Mouse (Mus musculus): ENCODE measurements around the gene Tcte3.
A peak's percentile ranks its signal among the peaks of the same experiment; 100 is the strongest.
"Not testable (repeated sequence)": the region's sequence is repeated elsewhere in the genome, so short reads cannot be mapped to it uniquely, and the experiment has no call there.

The Tcte3 gene

DNA sequence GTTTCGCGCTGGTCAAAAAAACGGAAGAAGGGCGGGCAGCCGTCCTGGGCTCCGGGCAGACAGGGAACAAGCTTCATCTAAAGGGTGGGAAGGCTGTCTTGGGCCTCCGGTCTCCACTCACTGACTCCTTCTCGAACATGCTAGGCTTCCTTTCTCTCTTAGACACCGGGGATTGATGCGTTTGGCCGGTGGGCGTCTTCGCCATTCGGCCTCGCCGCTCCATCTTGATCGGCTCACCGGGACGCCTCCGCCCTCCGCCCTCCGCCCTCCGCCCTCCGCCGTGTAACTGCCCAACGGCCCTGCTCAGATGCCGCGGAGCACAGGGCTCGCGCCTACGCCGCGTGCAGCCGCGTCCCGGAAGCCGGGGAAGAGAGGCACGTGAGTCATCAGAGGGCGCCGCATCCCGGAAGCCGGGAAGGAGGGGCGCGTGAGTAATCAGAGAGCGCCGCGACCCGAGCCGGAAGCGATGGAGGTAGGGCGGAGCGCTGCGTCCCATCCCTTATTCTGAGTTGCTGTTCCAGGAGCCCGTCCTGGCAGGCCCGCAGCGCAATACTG, at the start of gene Tcte3, which contains the start of the genes Ermard and Gm3448:
TSS of gene Tcte3 (minus strand) at position 314 of the 555 bp plus-strand sequence.
TSS of gene Ermard (plus strand) at position 34 of the 555 bp plus-strand sequence.
TSS of gene Gm3448 (minus strand) at position 363 of the 555 bp plus-strand sequence.
- peak; percentile 50 to 54 for DNase-seq (ENCODE audit: low spot score in 2 of 2)

DNA sequence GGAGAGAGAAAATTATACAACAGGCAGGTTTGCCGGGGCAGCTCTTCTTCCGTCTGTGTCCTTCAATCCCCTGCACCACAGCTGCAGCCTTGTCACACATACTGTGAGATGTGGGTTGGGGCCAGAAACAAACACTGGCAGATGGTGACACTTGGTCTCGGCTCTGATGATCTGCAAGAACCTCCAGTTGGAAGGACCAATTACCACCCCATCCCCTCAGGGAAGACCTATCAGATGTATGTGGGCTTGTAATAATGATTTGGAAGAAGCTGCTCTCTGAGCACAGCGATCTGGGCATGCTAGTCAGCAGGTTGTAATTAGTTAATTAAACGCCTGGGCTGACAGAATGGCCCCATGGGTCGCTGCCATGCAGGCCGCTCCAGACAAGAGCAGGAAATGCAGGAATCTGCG, 47.3 kb upstream of the Tcte3 start:
- no peak for DNase-seq (ENCODE audit: low spot score in 2 of 2)

DNA sequence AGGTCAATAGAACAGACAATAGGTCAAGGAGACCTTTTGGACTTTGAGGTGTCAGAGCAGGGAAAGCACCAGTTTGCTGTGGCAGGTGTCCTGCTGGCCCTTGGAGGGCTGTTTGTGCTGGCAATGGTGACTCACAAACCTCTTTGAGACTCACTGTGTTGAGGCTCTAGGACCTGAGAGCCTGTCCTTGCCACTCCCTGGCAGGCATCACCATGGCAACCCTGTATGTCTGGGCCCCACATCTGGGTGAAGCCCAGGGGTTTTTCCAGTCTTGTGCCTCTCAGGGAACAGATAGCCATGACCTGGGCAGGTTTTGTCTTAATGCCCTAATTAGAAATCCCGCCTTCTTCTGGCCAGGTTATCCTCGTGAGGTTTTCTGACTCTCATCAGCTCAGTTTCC, 46.9 kb upstream of the Tcte3 start:
- DNase-seq (ENCODE audit: low spot score in 2 of 2), result no peak

DNA sequence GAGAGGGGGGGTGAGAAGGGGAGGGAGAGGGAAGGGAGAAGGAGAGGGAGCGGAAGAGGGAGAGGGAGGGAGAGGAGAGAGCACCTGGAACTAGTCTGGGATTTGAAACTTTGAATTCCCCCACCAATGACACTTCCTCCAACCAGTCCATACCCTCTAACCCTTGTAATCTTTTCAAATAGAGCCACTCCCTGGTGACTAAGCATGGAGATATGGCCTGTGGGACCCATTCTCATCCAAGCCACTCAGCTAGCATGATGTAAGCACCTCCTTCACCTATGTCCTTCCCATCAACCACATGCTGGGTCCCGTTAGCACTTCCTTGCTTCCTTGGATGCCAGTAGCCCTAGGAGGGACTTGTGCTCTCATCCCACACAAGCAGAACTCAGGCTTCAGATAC, 43.7 kb upstream of the Tcte3 start:
- DNase-seq (ENCODE audit: low spot score in 2 of 2), result no peak

DNA sequence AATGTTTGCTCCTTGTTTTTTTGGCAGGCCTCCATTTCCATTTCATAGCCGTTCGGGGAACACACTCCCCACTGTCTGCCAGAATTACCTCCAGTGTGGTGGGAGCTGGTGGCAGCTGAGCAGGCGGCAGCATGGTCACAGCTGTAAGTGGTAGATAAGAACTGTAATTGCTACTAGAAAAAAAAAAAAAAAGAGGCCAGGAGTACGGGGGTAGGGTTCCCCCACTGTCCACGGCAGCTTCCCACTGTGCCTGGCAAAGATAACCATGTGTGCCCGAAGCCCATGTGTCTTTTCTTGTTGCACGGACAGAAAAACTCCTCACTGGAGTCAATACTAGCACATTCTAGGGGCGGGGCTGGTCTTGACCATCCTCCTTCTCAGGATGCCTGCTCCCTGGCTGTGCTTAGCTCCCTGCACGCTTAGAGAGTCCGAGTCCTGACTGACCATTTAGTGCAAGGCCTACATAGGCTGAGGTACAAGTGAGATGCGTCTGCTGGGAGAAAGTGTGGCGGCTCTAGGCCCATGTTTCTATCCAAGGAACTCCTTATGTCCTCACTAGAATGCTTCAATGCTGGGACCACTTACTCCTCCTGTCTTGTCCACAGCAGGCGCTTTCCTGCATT, 43.0 kb upstream of the Tcte3 start:
- DNase-seq (ENCODE audit: low spot score in 2 of 2), result peak in 1 of 2 experiments; percentile 32

DNA sequence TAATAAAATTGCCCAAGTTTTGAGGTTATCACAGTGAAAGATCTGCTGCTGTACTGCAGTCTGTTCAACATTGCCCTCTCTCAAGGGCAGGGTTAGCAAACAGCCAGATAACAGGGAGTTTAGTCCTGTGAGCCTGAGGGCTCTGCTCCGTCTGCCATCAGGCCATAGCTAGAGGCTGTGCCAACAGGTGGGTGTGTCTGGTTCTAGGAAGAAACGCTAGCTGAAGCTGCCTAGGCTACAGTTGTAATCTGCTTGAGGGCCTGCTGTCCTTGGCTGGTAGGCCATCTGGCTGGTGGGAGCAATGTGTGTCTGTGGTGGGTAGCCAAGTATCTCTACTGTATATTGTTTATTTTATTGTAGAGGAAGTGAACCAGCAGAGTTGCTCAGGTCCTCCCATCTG, 36.2 kb upstream of the Tcte3 start:
- DNase-seq (ENCODE audit: low spot score in 2 of 2), result no peak

DNA sequence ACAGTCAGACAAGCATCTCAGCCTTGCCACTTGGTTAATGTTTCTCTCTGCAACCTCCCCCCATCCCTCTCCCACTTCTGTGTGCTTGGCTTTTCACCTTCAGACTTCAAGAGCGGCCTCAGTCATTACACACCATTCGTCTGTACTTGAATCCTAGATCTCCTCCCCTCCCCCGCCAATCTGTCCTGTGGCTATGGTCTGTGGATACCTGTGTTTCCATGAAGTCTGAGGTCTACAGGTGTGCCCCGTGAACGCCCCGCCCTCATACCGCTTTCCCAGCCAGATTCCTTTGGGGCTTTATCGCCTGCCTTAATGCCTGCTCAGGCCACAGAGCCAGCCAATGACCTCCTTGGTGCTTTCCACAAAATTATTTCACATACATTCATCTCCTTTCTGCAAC, 33.7 kb upstream of the Tcte3 start:
- DNase-seq (ENCODE audit: low spot score in 2 of 2), result peak in 1 of 2 experiments; percentile 8

DNA sequence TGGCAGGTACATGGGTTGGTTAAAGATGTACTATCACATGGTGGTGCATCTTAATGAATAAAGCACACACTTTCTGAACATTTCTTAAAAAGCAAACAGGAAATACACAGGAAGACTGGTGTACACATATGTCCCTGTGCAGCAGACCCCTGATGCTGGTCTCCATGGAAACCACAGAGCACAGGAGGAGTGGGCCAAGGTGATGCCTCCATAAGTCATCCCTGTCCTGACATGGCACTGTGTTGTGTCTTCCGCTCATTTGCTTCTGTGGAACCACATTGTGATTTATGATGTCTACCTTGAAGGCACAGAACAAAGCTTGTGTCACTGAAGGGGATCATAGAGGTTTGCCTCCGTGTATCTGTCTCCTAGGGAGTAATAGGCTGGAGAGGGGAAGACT, 30.9 kb upstream of the Tcte3 start:
- DNase-seq (ENCODE audit: low spot score in 2 of 2), result no peak

DNA sequence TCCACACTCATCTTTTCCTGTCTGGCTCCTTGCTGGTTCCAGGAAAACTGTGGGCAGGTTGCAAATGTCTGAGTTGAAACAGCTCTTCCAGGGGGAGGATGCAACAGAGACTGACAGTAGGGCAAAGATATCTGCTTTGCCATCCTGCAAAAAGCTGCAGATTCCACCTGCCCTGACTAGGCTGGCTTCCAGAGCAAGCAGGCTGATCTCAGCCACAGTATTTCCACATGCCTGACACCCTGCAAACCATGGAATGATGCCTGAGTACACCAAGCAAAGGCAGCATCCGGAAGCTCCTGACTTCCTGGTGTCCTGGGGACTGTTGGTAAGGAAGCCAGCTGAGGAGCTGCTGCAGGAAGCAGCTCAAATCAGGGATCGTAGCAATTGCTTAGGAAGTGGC, 27.8 kb upstream of the Tcte3 start:
- DNase-seq (ENCODE audit: low spot score in 2 of 2), result no peak

DNA sequence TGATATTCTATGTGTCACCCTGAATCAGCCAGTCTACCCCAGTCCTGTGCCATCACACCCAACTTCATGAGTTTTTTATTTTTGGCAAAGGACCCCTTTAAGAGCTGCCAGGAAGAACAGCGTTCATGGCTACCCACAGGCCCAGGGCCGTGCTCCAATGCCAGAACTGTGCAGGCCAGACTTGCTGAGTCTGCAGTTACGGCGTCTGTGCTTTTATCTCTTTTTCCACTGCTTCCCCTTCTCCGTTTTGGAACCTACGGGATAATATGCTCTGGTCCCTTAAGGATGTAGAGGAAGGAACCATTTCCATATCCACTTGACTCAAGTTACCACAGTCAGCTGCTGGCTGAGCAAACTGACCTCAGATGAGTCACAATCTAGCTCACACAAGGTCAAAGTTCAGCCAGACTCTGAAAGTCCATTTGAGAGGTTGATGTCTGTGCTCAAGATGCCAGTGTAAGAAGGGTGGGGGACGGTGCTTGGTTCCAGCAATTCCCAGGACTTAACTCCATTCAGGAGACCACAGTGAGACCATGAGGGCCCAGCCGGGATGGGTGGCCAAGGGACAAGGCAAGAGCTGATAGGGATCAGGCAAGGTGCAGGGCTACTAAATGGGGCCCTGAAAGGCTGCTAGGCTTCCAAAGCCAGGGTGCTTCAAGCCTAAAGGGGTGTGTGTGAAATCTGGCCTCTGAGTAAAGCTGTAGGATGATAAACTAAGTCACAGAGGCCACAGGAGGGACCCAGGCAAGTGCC, 26.9 kb upstream of the Tcte3 start:
- DNase-seq (ENCODE audit: low spot score in 2 of 2), result no peak

DNA sequence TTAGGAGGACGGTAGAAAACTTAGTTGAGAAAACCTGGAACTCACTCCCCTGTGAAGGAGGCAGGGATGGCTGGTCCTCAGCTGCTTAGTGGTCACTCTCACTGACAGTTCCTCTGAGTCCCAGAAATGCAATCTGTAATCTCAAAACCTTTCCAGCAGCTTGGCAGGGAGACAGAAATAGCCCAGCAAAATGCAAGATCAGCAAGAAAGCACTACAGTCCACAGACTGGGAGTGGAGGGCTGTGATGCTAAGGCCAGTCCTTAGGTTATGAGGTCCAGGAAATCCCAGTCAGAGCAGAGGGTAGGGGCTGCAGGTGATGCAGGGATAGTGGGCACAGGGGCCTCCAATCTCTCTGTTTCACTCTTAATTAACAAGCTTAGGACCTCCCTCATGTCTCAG, 25.6 kb upstream of the Tcte3 start:
- peak in 1 of 2 experiments; percentile 9 for DNase-seq (ENCODE audit: low spot score in 2 of 2)

DNA sequence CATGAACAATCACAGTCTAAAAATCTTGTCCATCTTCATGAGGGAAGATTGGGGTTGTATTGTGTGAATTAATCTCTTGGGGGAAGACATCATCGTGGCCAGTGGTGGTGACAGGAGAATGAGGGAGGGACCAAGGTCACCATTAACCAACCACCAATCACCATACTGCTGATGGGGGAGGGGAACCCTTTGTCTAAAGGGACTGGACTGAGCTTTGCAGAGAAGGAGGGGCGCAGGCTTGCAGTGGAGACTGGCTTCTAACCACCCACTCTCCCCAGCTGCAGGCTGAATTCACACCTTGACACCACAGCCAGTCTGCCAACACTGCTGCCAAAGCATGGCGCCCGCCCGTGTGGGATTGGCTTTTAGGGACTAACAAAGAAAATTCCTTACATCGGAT, 24.8 kb upstream of the Tcte3 start:
- DNase-seq (ENCODE audit: low spot score in 2 of 2), result peak in 1 of 2 experiments; percentile 13

DNA sequence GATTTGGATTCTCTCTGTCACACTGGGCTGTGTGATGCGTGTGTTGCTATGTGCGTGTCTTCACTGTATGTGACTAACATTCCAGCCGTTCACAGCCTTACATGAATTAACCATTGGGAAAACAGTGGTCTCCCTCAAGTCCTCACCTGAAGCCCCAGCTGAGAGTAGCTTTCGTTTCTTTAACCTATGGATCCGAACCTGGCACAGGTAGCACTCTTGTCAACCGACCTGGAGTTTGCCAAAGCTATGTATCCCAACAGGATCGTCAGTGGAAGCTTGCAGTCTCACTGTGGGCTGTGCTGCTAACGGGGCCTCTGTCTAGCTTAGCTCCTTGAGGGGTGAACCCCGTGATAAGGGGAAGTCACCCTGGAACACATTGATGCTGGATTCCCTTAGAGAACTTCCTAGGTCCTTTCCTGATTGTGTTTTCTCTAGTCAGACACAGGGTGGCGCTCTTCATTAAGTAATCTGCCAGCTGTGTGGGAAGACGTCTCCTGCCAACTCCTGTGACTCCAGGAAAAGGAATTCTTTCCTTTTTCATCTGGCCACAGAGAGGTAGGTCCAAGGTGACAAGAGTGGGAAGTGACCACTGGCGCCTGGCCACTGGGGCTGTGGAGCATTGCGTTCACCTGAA, 24.2 kb upstream of the Tcte3 start:
- peak in 1 of 2 experiments; percentile 40 for DNase-seq (ENCODE audit: low spot score in 2 of 2)

DNA sequence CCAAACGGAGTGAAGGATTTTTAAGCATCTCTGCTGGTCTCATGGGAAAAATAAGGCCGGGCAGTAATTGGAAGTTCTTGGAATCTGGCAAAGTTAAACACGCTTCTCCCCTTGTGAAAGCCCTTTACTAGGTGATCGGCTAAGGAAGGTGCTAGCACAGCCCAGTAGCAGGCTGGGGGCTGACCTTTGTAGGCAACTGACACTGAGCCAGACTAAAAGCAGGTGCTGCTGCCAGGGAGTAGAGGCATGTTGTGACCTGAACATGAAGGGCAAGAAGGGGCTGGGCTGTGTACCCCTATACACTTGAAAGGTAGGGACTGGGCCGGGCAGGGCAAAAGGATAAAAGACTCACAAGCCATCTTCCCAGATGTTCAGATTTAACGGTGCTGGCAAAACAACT, 19.1 kb upstream of the Tcte3 start:
- peak in 1 of 2 experiments; percentile 7 for DNase-seq (ENCODE audit: low spot score in 2 of 2)

DNA sequence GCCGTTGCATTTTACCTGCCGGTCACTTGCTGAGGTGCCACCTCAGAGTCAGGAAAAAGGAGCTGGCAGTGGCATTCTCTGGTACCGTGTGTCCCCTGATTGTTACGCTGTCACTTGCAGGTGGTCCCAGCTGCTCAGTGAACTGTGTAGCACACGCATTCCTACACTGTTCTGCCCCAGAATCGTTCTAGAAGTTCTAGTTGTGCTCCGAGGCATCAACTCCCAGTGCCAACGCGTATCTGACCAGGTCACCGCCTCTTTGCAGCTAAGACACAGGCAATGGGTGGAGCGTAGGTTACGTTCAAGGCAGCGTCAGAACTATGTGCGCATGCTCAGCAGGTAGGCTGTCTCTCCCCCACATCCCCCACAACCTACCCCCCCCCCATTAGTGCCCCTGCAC, 18.4 kb upstream of the Tcte3 start:
- DNase-seq (ENCODE audit: low spot score in 2 of 2), result peak in 1 of 2 experiments; percentile 9

DNA sequence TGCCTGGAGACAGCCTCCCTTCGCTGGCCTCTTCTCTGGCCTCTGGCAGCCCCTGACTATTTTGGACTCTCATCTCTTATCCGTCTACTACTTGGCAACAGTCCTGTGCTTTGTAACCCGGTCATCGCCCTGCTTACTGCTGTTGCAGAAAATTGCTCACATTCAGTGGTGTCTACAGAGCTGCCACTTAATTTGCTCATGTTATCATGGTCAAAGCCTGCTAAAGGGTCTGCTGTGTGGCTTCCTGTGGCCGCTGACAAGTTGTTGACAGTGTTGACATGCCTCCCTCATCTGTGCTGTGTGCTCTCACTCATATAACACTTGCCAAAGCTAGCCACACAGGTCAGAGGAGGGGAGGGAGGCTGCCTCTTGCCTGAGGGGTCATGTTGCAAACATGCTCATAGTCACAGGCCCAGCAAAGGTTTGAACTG, 16.9 kb upstream of the Tcte3 start:
- DNase-seq (ENCODE audit: low spot score in 2 of 2), result peak in 1 of 2 experiments; percentile 8

DNA sequence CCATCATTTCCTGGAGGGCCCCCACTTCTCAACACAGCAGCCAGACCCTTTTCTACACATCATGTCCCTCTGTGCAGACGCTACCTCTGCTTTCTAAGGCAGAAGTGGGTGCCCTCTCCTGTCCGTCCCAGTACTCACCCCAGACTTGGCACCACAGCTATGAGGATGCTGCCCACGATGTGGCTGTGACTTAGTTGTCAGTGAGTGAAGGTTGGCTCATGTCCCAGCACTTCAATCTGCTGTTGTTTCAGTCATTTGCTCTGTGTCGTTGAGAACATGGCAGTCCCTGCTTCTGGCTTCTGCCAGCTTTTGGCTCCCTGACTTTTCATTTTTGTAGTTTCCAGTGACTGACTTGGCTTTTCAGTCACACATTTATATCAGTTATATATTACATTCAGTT, 14.6 kb upstream of the Tcte3 start:
- DNase-seq (ENCODE audit: low spot score in 2 of 2), result no peak

DNA sequence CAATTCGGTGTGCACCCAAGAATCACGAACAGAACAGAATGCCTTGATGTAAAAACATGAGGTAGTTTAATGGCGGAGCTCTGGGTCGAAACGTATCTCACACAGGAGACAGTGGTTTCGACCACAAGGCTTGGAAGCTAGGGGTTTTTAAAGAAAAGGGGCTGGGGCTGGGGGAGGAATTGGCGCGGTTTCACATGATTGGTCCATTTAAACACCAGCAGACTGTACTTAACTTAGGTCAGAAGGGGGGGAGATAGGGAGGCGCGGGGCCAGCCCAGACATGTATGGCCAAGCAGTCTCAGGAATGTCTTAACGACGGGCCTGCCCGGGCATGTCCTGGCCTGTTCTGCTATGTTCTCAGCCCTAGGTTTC, 12.5 kb upstream of the Tcte3 start:
- not testable (repeated sequence) for DNase-seq (ENCODE audit: low spot score in 2 of 2)

DNA sequence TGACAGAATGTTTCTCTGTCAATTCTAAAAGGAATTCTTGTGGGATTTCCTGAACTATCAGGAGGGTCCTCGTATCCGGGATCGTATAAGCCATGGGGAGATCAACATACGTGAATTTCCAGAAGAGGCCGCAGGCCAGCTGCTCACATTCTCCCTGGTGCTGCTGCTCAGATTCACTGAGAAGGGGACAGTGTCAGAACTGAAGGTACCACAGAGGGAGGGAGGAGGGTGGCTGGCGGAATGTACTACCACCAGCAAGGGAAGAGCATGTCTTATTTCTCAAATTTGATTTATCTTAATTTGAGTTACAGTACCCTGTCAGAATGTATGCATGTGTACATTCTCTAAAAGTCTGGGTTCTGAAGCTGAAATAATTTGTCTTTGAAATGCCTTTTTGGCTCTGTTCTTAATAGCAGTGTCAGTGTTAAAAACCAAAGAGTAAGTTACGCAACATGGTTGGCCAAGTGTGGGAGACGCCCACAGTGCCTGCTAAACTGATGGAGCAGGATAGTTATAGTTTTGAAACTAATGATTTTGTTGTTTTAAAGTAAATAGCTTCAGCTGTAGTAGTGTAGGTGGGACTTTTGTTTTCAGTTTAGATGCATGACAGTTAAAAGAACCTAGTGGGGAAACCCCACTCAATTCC, 12.0 kb upstream of the Tcte3 start:
- not testable (repeated sequence) for DNase-seq (ENCODE audit: low spot score in 2 of 2)

DNA sequence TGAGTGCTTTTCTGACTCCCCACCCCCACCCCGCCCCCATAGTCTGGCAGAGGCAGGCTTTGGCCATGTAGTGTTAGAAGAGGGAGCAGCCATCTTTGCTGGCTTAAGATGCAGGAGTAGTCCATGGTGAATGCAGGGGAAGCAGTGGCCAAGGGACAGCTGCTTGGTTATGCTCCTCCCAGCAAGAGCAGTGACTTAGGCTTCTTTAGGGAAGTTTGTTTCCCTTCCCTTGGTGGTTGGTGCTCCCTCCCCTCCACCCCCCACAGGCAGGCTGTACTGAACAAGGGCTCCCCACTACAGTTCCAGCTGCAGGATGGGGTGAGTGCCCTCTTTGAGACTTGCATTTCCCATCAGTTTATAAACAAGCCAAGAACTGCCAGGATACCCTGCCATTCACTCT, 11.5 kb upstream of the Tcte3 start:
- not testable (repeated sequence) for DNase-seq (ENCODE audit: low spot score in 2 of 2)

DNA sequence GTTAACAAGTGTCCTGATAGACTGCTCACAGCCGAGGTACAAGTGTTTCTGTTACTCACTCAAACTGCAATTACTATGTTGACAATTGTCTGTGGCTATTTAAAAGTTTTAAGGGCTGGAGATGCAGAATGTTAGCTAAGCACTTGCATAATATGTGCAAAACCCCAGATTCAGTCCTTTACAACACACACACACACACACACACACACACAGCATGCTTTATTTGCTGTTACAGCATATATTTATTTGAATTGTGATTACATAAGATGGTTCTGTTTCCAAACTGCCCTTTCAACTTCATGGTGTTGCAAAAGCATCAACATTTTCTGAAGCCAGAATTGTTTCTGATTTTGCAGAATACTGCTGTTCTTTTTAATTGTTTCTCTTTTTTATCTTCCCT, 9.1 kb upstream of the Tcte3 start:
- not testable (repeated sequence) for DNase-seq (ENCODE audit: low spot score in 2 of 2)

DNA sequence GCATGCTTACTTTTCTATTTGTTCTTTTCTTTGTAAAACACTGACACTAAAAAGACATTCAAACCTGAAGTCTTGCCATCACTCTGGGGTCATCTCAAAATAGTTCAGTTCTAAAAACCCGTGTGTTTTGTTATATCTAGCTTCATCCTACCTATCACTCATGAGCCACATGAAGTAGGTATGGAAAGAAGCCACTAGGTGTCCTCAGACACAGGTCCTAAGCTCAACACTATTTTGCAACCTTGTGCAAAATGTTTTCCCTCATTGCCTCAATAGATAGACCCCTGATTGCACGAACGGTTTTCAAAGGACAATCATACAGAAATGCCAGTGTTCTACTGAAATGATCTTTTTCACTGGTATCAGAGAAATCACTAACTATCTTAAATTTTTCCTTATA, 833 bp downstream of the Tcte3 start:
- not testable (repeated sequence) for DNase-seq (ENCODE audit: low spot score in 2 of 2)

All from spleen, postnatal 10 days (tissue).